Mouse (Mus musculus) heart, embryonic 14.5 days (tissue): ENCODE data around the gene Hemgn. TPM values are rescaled to one million over a fixed set of nuclear protein-coding genes. Genes with fewer than 3 reads are reported as not detected.

Experiments
- ATAC-seq: fragments of 200-750 bp; cut with Nextera tagmentation; 2 replicates; pipeline ENCODE4 v1.8.0; 2017; ENCODE audit warnings: low read depth, moderate TSS enrichment; ENCODE audit not compliant: insufficient number of reproducible peaks, insufficient read depth, low FRiP score
- H3K27ac ChIP-seq, 2 experiments: fragments of 200-500 bp in 1 of 2; fragments of 300-500 bp in 1 of 2; sonication (generic) in 1 of 2; replicated peaks in 1 of 2; 2 replicates each; pipeline ENCODE4 v1.5.1; 2012 to 2014; ENCODE audit warnings: low read depth in 2 of 2, low read length in 2 of 2, control low read depth in 1 of 2, mild to moderate bottlenecking in 1 of 2, mixed read lengths in 1 of 2; ENCODE audit not compliant: control insufficient read depth in 1 of 2, insufficient read depth in 1 of 2
- H3K27me3 ChIP-seq: fragments of 300-500 bp; sonication (generic); 2 replicates; pipeline ENCODE4 v1.6.1; 2014; ENCODE audit warnings: mild to moderate bottlenecking, low read length, control low read depth; ENCODE audit not compliant: control insufficient read depth, insufficient read depth
- H3K36me3 ChIP-seq: fragments of 300-500 bp; sonication (generic); 2 replicates; pipeline ENCODE4 v1.6.1; 2014; ENCODE audit warnings: mild to moderate bottlenecking, control low read depth, low read length, mixed read lengths; ENCODE audit not compliant: control insufficient read depth, insufficient read depth
- H3K4me1 ChIP-seq, 2 experiments: fragments of 200-500 bp in 1 of 2; fragments of 300-500 bp in 1 of 2; sonication (generic) in 1 of 2; 2 replicates each; pipeline ENCODE4 v1.6.1; 2012 to 2014; ENCODE audit warnings: low read length in 2 of 2, control low read depth in 1 of 2, mixed read lengths in 1 of 2; ENCODE audit not compliant: control insufficient read depth in 2 of 2, insufficient read depth in 2 of 2
- H3K4me2 ChIP-seq: fragments of 300-500 bp; sonication (generic); 2 replicates; pipeline ENCODE4 v1.6.1; 2014; ENCODE audit warnings: mild to moderate bottlenecking, low read length
- H3K4me3 ChIP-seq, 2 experiments: fragments of 200-500 bp in 1 of 2; fragments of 300-500 bp in 1 of 2; sonication (generic) in 1 of 2; 2 replicates each; pipeline ENCODE4 v1.5.1; 2012 to 2014; ENCODE audit warnings: low read length in 2 of 2, mild to moderate bottlenecking in 2 of 2, control low read depth in 1 of 2, low read depth in 1 of 2, moderate library complexity in 1 of 2; ENCODE audit not compliant: control insufficient read depth in 1 of 2, insufficient read depth in 1 of 2
- H3K9ac ChIP-seq: fragments of 300-500 bp; sonication (generic); 2 replicates; pipeline ENCODE4 v1.6.1; 2014; ENCODE audit warnings: mild to moderate bottlenecking, low read length
- H3K9me3 ChIP-seq: fragments of 300-500 bp; sonication (generic); 2 replicates; pipeline ENCODE4 v1.6.1; 2016; ENCODE audit warnings: low read length, control low read depth; ENCODE audit not compliant: control insufficient read depth
- WGBS: fragments of 180-500 bp; shearing (Covaris S2); extraction: QIAGEN DNeasy Blood & Tissue Kit; methylation state at CpG from one replicate; pipeline ENCODE4 v1.1.7; 2014; 5-methylcytosine and 5-hydroxymethylcytosine counted together
- polyA plus RNA-seq: library from polyadenylated mRNA; unstranded; fragments of >200 nt; fragmentation: Nextera tagmentation; extraction: Ambion mirVana; gene quantifications from 2 replicates; pipeline ENCODE4 v1.2.1, GENCODE M21; 2014

Hemgn gene
- polyA plus RNA-seq, 1 experiment from 2014 or later: 0.50 TPM

DNA sequence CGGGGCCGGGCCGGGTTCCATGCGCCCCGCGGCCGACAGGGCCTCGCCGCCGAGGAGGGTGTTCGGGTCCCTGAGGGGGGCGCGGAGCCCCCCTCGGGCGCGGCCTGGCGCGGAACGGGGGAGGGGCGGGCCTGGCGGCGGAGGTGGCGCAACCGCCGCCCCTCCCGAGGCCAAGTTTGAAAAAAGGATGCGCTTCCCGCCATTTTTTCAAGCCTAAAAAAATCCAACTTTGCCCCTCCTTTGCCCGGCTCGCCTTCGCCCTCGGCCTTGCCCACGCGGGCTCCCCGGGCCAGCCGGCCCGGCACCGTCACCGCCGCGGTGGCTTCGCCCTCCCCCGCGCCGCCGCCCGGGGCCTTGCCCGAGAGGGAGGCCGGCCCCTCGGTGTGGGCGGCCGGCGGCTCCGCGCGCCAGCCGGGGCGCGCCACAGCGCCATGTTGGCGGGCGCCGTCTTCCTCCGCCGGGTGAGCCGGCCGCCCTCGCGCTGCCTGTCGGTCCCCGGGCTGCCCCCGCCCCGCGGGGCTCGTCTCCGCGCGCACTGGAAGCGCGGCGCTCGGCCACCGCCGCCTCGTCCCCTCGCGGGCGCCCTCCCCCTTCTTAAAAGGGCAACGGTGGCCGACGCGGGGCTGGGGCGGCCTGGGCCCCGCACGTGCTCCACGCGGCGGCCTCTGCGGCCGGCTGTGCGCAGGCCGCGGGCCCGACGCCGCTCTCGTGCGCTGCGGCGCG lies 38.6 kb upstream of the Hemgn start:
- Histone ChIP-seq H3K27me3 (no peaks in the 10 kb centered on the region), H3K4me2 (peak overlapping the region; percentile 78), H3K9me3 (no peaks in the 10 kb centered on the region), H3K36me3 (no peaks in the 10 kb centered on the region), H3K9ac (peak overlapping the region; percentile 99), H3K4me1 (peaks cover 14 to 38% of the 10 kb centered on the region in 2 experiments), H3K27ac (peak overlapping the region; percentile 97 to 99), H3K4me3 (peak overlapping the region; percentile 93 to 99)
- WGBS: under 1% methylated on average over 99 of the region's 111 CpGs
- peak; percentile 23 for ATAC-seq

DNA sequence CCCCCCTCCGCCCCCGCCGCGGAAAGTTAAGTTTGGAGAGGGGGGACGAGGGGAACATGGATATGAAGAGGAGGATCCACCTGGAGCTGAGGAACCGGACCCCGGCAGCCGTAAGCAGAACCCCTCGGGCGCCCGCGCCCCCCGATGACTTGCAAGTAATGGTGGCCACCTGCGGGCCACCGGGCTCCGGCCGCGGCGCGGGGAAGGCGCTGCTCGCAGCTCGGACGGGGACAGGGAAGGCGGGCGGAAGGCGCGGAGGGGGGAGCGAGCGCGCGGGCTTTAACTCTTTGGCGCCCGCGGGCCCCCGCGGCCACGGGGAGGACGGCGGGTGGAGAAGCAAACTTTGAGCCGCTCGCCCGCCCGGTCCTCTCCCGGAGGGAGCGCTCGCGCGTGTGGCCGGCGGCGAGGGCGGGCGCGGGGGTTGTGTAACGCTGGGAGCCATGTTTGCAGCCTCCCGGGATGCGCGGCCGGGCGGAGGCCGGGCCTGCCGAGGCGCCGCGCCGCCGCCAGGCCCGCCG lies 38.0 kb upstream of the Hemgn start:
- under 1% methylated on average over 64 of the region's 70 CpGs for WGBS
- peak overlapping the region; percentile 99 for H3K9ac ChIP-seq

DNA sequence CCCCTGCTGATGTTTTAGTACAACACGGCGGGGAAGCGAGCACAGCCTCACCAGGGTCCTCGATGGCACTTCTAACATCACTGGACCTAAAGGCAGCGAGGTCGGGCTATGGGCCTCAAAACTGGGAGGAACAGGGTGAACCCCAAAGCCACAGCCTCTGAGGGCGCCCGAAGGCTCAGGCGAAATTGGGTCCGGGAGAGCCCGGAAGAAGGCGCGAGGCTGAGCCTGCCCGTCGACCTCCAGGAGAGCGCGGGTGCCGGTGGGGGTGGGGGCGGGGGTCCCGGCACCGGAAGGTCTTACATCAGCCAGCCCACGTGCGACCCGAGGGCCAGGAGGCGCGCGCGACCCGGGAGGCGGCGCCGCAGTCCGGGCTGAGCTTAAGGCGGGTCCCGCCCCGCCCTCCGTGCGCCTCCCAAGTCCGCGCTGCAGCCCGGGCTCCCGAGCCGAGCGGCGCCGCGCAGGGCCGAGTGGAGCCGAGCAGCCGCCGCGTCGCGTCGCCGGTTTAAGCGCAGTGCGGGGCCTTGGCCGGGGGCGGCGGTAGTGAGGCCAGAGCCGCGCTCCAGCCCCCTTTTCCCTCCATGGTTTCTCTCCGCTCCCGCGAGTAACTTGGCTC lies 37.3 kb upstream of the Hemgn start, which contains the start of gene Anp32b:
TSS of gene Anp32b (plus strand) at position 384 of the 613 bp plus-strand sequence.
- Histone ChIP-seq H3K4me1 (peaks cover 14 to 36% of the 10 kb centered on the region in 2 experiments), H3K9ac (peak within 1 kb of the TSS; percentile 99), H3K27ac (peak within 1 kb of the TSS; percentile 97 to 99), H3K9me3 (no peaks in the 10 kb centered on the region), H3K4me2 (peak within 1 kb of the TSS; percentile 80), H3K4me3 (peak within 1 kb of the TSS; percentile 93 to 99), H3K36me3 (no peaks in the 10 kb centered on the region), H3K27me3 (no peaks in the 10 kb centered on the region)
- under 1% methylated on average over 43 of the region's 66 CpGs for WGBS
- ATAC-seq: peak; percentile 93

More for the DNA sequence above, 38.0 kb upstream of the Hemgn start:
- Histone ChIP-seq H3K4me2 (peak overlapping the region; percentile 78), H3K9me3 (no peaks in the 10 kb centered on the region), H3K4me3 (peak overlapping the region; percentile 93 to 99), H3K27ac (peak overlapping the region; percentile 97 to 99), H3K36me3 (no peaks in the 10 kb centered on the region), H3K4me1 (peaks cover 14 to 36% of the 10 kb centered on the region in 2 experiments), H3K27me3 (no peaks in the 10 kb centered on the region)
- ATAC-seq: peak; percentile 49

GRCm38 (mm10) chr4:46450020-46450518 lies 36.8 kb upstream of the Hemgn start:
- Histone ChIP-seq H3K4me1 (peaks cover 14 to 32% of the 10 kb centered on the region in 2 experiments), H3K4me2 (peak overlapping the region; percentile 80), H3K36me3 (no peaks in the 10 kb centered on the region), H3K4me3 (peak overlapping the region; percentile 93 to 99), H3K9me3 (no peaks in the 10 kb centered on the region), H3K27me3 (no peaks in the 10 kb centered on the region), H3K27ac (peak overlapping the region; percentile 93 to 99), H3K9ac (peak overlapping the region; percentile 99)
- 35% methylated on average over 7 of the region's 7 CpGs for WGBS
- ATAC-seq: no peak

- no peak for ATAC-seq
- H3K27me3 ChIP-seq: no peaks in the 10 kb centered on the region
- H3K36me3 ChIP-seq: no peaks in the 10 kb centered on the region
- H3K9me3 ChIP-seq: no peaks in the 10 kb centered on the region
- no peak overlapping the region for H3K4me2 ChIP-seq
- H3K4me1 ChIP-seq: peaks cover 12 to 22% of the 10 kb centered on the region in 2 experiments
- peak overlapping the region; percentile 55; the same call in 1 of the 2 replicates for H3K9ac ChIP-seq
- H3K27ac ChIP-seq: peak overlapping the region; percentile 24 to 39; a peak in 2 of 4 replicates
- 18% methylated on average over 6 of the region's 6 CpGs for WGBS
- H3K4me3 ChIP-seq: no peak overlapping the region
Measured at GRCm38 (mm10) chr4:46448886-46449285, 35.6 kb upstream of the Hemgn start.

GRCm38 (mm10) chr4:46447461-46447860 lies 34.2 kb upstream of the Hemgn start:
- Histone ChIP-seq H3K9ac (no peak overlapping the region), H3K9me3 (no peaks in the 10 kb centered on the region), H3K36me3 (no peaks in the 10 kb centered on the region), H3K4me3 (no peak overlapping the region), H3K4me1 (peaks cover 5 to 8% of the 10 kb centered on the region in 2 experiments; a peak in 3 of 4 replicates), H3K4me2 (no peak overlapping the region), H3K27ac (no peak overlapping the region), H3K27me3 (no peaks in the 10 kb centered on the region)
- WGBS: 69% methylated on average over 1 of the region's 1 CpGs
- no peak for ATAC-seq

GRCm38 (mm10) chr4:46445237-46445945 lies 32.1 kb upstream of the Hemgn start:
- H3K27ac ChIP-seq: no peak overlapping the region
- no peaks in the 10 kb centered on the region for H3K36me3 ChIP-seq
- no peak overlapping the region for H3K4me2 ChIP-seq
- ATAC-seq: no peak
- no peaks in the 10 kb centered on the region for H3K9me3 ChIP-seq
- H3K9ac ChIP-seq: no peak overlapping the region
- no peak overlapping the region for H3K4me3 ChIP-seq
- peaks cover 3 to 7% of the 10 kb centered on the region in 2 experiments; a peak in 2 of 4 replicates for H3K4me1 ChIP-seq
- no peaks in the 10 kb centered on the region for H3K27me3 ChIP-seq
- 34% methylated on average over 9 of the region's 9 CpGs for WGBS
